Mouse (Mus musculus) adrenal gland (tissue): ENCODE results near the gene Ddb2.
"Not testable (repeated sequence)": the region's sequence is repeated elsewhere in the genome, so short reads cannot be mapped to it uniquely, and the experiment has no call there.

Experiments used
- intact Hi-C: fragments of 180-260 bp; cut with DNase I; formaldehyde crosslinking; loops from one replicate; pipeline ENCODE4 v1.15.1; 2025

Gene Ddb2

DNA sequence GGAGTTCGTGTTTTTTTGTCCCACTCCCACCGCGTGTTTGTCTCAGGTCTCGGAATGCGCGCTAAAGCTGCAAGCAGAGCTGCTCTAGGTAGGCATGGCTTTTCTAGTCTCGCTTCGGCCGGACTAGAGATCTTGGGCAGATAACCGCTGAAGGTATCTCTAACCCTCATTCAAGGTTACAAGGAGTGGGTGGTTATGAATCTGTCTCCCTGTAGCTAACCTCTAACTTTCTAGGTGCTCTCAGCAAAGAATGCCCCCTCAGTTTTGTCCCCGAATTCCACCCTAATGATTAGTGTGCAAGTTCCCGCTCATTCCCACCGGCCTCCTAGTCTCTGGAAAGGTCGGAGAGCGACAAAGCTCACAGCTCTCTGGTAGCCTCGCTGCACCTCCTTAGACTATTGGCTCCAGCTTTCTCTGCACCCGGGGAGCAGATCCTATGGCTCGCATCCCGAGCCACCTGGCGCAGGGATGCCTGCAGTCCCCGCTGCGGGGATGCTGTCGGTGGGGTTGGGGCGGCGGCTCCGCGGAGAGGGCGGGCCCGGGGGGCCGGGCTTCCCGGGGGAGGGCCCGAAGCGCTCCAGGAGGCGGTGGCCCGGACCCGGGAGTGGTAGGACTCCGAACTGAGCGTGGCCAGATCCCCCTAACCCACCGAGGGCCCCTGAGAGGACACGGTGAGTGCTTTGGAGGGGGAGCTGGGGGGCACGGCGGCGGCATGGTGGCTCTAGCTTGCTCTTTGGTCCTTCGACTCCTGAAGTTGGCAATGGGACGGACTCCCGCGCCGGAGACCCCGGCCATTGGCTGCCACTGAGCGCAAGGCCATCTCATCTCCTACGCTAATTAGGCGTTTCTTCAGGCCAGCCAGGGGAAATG lies 19.7 kb upstream of the Ddb2 start:
- intact Hi-C loops: no loop called here

DNA sequence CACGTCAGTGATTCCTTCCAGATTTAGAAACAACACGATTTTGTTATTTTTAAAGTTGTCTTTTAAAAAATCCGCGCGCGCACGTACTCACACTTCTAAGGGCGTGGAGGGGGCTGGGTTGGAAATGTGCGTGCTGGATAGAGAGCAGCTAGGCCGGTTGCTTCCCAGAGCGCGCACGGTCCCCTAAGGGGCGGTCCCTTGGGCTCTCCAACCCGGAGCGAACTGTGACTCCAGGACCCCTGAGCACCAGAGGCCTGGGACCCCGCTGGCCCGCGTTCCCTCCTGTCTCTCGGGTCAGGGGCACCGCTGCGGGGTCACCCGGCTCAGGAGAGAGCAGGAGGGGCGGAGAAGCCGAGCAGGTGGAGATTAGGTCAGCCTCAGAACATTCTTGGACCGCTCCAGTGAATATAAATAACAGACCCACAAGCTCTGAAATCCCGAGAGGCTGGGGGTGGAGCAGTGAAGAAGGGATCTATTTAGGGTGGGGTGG lies 18.9 kb upstream of the Ddb2 start, which contains the start of gene Pacsin3:
TSS of gene Pacsin3 (plus strand) at position 294 of the 490 bp plus-strand sequence.
- intact Hi-C loops: no loop called here

DNA sequence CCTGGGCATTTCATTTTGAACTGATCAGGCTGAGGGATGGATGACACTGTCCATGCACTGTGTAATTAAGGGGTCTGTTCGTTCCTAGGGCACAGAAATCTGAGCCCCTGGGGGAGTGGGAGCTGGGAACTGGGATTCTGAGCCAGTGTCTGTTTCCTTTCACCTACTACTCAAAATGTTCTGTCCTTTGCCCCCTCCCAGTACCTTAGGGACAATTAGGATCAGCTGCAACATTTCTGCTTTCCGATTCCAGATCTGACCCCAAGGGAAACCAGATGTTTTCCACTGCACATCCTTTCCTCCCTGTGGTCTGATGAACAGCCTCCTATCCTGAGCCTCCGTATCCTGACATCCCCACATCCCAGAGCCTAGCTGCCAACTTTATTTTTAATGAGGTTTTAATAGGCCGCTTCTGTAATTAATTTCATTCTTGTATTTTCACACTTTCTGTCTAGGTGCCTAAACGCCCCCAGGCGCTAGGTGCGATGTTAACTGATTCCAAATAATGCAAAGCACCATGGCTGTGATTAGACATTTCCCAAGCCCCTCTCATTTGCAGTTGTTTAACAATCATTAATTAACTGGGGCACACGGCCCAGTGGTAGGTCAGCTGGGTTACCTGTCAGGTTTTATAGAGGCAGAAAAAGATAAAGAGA lies 18.1 kb upstream of the Ddb2 start:
- intact Hi-C loops: no loop called here

DNA sequence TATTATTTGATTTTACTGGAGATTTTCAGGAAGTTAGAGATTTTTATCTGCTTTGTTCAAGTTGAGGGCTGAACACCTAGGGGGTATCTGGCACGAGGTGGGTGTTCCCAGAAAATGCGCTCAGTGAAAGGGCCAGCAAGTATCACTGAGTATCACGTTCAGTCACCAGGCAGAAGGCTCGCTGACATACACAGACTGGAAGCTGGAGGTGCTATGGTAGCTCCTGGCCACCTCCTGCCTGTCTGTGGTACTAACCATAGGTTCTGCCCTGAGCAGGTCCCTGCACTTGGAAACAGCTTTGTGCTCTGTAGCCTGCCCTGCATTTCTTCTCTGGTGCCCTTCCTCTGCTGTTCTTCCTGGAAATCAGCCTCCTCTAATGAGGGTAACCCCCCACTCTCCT lies 15.7 kb upstream of the Ddb2 start:
- intact Hi-C loops: no loop called here

DNA sequence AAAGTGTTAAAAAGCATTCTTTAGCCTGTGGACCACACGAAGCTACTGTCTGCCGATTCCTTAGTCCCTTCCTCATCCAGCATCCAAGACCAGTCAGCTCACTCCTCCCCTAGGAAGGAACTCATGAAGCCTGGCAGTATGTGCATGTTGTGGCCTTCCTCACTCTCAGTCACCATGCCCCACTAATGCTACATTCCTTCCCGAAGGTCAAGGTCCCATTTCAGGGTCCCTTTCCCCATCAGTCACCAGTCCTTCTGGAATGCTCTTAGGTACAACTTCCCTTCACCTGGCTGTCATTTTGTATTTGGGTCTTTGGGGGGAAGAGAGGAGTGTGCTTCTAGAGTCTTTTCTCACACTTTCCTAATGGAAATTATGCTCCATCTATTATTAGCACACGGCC lies 15.2 kb upstream of the Ddb2 start:
- intact Hi-C loops: no loop called here

DNA sequence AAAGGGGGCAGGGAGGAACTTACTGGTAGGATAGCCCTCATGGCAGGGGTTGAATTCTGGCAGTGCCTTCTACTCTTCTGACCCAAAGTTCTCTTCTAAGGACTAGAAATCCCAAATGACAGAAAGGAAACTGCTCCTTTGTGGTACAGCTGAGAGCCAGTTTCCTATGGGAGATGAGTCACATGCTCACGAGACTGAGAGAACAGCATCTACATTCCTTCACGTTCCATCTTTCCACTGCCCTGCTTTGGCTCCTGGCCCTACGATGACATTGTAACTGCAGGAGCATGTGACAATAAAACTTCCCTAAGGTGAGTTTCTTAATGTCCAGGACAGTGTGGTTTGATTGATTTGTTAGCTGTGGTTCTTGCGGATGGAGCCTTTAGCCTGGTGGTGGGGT lies 11.6 kb upstream of the Ddb2 start:
- intact Hi-C loops: no loop called here

DNA sequence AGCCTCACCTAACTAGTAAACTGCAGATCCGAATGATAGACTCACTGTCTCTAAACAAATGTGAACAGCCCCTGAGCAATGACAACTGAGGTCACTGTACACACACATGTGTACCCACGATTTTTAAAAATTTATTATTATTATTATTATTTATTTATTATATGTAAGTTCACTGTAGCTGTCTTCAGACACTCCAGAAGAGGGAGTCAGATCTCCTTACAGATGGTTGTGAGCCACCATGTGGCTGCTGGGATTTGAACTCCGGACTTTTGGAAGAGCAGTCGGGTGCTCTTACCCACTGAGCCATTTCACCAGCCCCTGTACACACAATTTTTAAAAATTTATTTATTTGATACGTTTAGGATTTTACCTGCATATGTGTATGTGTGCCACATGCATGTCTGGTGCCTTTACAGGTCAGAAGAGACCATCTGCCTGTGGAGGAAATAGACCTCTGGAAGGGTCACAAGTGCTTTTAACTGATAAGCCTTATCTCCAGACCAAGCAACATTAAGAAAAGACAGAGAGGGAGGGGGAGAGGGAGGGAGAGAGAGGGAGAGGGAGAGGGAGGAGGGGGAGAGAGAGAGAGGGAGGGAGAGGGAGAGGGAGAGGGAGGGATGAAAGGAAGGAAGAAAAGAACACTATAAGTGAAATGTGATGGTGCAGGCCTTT lies 7.9 kb upstream of the Ddb2 start:
- intact Hi-C loops: no loop called here

DNA sequence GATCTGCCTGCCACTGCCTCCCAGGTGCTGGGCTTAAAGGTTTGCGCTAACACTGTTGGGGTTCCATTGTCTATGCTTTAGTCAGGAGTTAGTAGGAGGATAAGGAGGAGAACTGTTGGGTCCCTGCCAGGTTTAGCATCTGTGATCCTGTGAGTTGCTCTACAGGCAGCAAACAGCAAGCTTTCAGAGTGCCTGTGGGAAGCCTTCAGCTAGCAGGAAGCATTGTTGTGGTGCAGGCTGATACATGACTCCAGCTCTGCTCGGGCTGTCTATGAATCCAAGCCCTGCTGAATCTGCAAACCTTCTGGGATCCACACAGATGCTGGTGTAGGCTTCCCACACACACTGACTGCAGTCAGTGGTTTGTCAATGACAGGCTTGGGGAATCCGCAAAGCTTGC lies 6.6 kb upstream of the Ddb2 start:
- intact Hi-C loops: no loop called here

DNA sequence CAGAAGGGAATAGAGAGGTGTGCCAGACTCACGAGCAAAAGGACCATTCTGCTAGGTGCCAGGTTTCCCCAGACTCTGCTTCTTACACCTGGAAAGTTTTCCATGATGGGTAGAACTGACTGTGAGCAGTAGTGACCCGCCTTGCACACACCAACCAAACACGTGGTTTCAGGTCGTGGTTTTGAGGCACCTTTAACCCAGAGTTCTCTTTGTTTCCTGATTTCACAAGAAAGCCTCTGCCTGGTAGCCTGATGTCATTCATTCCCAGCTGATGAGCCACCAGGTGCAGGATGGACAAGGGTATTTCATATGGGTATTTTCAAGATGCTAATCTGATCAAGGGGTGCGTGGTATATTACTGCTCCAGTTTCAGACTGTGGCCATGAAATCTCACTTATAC lies 5.8 kb upstream of the Ddb2 start:
- intact Hi-C loops: no loop called here

DNA sequence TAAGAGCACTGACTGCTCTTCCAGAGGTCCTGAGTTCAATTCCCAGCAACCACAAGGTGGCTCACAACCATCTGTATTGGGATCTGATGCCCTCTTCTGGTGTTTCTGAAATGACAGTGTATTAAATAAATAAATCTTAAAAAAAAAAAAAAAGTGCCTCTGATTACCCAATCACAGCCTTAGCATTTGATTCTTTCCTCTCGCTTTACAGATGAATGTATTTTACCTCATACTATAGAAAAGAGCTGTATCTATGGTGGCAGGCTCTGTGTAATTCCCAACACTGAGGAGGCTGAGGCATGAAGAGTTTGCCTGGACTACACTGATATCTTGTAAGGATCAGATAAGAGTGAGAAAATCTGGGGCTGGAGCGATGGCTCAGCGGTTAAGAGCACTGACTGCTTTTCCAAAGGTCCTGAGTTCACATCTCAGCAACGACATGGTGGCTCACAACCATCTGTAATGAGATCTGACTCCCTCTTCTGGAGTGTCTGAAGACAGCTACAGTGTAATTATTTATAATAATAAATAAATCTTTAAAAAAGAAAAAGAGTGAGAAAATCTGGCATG lies 814 bp upstream of the Ddb2 start:
- intact Hi-C loops: not testable (repeated sequence)

DNA sequence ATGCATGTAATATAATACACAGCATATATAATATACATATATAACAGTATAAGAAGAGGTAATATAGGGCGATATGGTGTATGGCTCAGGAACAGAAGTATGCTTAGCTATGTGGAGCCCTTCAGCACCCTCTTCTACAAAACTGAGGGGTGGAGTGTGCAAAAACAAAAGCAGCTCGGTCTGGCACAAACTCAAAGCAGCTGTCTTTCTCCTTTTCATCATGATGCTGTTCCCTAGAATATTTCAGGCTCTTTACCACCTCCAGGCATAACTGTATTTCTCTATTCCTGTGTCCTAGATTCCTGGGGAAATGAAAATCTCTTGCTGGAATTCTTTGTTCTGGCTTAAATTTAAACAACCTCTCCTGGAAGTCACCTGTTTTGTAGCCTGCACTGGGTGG lies 7.0 kb downstream of the Ddb2 start:
- intact Hi-C loops: no loop called here

DNA sequence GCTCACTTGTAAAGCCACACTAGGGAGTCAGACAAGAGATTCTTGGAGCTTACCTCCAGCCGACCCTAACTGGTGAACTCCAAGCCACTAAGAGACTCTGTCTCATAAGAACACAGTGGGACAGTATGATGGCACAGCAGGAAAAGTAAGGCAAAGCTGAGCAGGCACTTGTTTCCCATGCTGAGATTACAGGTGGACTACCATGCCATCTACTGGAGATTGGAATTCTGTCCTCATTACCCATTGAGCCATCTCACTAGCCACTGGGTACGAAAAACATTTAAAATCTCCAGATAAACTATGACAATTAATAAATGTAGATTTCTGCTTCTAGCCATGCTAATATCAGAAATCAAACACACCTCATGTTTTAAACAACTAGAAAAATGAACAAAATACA lies 13.2 kb downstream of the Ddb2 start:
- intact Hi-C loops: loop anchor here (5.0 kb wide), 1 partner anchor 106 kb away; the partner anchor contains the start of gene Mybpc3

DNA sequence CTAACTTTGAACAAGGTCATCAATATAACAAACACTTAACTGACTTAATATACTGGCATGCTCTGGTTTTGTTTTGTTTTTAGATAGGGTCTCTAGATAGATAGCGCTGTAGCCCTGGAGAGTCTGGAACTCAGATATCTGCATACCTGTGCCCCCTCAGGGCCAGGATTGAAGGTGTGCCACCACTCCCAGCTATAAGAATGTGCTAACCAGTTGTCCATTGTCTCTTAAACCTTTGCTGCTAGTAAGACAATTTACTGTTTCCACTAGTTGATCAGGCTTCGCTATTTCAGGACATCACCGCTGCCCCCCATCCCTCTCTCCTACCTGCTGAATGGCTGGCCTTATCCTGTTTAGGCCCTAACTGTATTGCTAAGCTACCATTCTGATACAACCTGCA lies 16.3 kb downstream of the Ddb2 start:
- intact Hi-C loops: loop anchor here (5.0 kb wide), 1 partner anchor 103 kb away; the partner anchor contains the start of gene Mybpc3

DNA sequence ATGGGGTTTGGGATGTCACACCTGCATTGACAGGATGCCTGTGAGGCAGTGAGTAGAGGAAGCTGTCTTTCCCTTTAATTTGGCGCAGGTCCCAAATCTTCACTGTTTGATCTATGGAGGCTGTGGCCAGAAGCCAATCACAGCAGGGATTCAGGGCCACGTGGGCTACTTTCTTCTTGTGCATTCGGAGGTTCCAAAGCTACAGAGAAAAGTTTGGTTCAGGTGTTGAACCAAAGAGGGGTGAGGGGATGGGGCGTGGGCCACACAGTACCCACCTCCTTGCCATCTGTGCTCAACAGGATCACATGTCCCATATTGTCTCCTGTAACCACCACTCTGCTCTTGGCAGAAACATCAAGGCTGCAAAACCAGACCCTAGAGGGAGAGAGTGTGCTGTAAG lies 19.8 kb downstream of the Ddb2 start:
- intact Hi-C loops: no loop called here

DNA sequence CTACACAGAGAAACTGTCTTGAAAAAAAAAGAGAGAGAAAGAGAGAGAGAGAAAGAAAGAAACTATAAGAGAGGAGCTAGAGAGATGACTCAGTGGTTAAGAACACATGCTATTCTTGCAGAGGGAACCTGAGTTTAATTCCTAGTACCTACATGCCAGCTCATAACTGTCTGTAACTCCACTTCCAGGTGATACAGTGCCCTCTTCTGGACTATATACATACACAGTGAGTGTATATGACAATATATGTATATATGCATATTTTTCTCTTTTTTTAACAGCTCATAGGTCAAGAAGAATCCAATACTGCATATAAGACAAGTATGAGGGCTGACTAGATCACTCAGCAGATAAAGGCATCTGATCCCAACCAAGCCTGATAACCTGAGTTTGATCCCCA lies 23.5 kb downstream of the Ddb2 start:
- intact Hi-C loops: no loop called here

DNA sequence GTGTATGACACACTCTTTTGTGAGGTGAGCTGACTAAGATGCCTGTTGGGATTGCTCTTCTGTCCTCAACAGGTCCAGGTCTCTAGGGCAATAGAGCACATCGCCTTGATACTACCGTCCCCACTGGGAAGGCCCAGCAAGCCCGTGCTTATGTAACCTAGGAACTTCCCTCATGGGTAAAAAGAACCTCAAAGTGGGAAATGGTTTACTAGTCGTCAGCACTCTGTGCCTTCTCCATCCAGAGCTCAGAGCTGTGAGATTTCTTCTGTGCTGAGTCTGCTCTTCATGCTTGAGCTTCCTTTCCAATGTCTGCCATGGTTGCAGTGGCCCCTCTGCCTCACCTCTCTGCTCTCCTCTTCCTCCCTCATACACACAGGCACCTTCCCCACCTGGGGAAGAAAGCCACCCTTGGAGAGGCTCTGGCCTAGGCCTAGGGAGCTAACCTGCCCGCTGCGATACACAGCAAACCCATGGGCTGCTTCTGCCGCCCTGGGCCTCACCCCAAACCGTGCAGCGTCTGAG lies 30.5 kb downstream of the Ddb2 start:
- intact Hi-C loops: no loop called here

DNA sequence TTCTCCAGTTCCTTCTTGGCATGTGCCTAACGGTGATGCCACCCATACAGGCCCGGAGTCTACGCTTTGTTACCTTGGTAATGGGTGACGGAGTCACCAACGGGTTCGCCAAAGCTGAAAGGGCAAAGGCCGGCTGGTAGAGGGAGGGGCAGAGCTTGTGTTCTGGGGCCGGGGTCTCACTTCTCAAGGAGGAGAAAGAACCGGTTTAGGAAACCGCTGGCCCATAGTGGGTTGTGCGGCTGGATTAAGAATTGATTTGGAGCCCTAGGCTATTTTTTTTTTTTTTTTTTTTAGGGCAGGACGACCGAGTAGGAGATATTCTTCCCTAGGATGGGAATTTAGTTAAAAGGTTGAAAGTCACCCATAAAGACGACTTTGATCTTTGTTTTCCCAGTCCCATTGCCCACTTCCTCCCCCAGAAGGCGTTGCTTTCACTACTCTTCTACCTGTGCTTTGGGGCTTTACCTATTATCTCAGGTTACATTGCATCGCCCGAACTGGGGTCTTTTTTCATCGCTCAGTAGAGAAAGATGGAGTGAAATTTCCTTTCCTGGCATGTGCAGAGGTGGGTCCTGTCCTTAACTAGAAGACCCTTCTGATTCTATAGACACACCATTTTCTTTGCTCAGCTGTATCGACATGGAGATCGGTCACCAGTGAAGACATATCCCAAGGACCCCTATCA lies 33.7 kb downstream of the Ddb2 start:
- intact Hi-C loops: no loop called here

DNA sequence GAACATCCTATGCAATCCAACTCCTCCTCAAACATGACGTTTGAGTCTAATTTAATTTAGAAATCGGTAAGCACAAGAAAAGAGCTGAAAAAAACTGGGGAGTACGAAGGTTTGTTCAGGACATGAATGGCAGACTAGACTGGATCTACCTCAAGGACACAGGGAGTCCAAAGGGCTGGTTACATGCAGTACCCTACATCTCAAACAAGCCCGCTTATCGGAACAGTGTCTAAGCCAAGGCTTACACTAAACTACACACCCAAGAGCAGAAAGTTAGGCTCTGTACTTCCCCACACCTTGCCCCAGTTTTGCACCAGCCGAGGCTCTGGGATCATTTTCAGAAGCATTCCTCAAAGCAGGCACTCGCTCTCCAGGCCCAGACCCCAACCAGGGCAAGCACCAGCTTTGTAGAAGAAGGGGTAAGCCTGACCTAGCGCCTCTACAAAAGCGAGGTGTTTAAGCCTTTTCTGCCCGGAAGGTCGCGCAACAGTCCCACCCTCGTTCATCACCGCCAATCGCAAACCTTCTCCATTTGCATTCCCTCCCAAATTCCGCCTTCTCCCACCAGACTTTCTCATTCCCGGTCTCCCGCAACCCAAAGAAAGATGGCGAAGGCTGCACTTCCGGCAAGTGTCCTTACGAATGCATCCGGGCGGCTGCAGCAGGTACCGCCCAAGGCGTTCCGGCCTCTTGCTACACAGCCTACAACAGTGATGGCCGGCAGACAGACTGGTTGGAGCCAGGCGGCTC lies 34.4 kb downstream of the Ddb2 start, which contains the start of the genes Nr1h3 and Acp2:
TSS of gene Nr1h3 (minus strand) at position 613 of the 750 bp plus-strand sequence.
TSS of gene Acp2 (plus strand) at position 664 of the 750 bp plus-strand sequence.
- intact Hi-C loops: no loop called here

DNA sequence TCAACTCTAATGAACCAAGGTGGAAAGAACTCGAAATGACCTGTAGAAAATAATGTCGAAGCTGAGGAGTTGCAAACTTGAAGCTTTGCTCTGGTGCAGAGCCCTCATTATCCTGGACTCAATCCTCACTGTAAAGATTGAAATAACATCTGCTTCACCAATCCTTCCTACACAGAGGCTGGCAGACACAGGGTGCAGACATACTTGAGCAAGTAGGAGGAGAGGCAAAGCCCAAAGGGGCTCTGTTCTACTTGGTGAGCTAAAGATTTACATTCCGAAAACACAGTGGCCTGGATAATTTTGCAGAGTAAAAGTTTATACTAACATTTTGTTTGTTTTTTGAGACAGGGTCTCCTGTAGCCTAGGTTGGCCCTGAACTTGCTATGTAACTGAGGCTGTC lies 37.9 kb downstream of the Ddb2 start:
- intact Hi-C loops: no loop called here

DNA sequence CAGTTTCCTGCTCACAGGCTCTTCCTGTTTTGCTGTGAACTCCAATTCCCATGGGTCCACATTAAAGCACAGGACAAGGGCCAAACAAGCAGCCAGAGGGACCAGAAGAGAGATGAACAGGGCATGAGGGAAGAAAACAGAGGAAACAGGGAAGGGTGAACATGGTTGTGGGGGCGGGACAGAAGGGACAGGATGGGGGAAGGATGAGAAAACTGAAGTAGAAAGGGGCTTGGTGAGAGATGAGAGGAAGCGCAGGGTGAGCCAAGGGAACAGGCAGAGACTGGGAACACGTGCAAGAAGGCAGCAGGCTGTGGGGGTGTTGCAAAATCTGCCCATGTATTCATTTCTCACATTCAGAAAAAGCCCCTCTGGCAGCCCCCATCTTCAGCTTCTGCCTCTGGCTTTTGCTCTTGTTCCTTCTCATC lies 40.2 kb downstream of the Ddb2 start:
- intact Hi-C loops: no loop called here
